Mouse (Mus musculus) embryo, embryonic 9.5 days (tissue): ENCODE measurements at regions not wholly inside any gene's neighbourhood (a gene's known extent, or its start where the extent isn't known, plus 50 kb on each side); places are given as distances from the start of the nearest gene placed in this dataset.

ENCODE experiments used
- DNase-seq: peaks from one replicate; pipeline ENCODE4 v3.0.0-alpha.2; 2017; ENCODE audit errors: extremely low spot score

- DNase-seq: no peak
Observed at GRCm38 (mm10) chr9:46938628-46939027, 59.9 kb upstream of the Gm4791 start.

GRCm38 (mm10) chr9:46925641-46926040, 72.9 kb upstream of the Gm4791 start:
- no peak for DNase-seq

GRCm38 (mm10) chr9:46920081-46920480, 78.5 kb upstream of the Gm4791 start:
- no peak for DNase-seq

GRCm38 (mm10) chr9:46913238-46913637, 85.3 kb upstream of the Gm4791 start:
- no peak for DNase-seq

GRCm38 (mm10) chr9:46909412-46910013, 89.0 kb upstream of the Gm4791 start:
- no peak for DNase-seq

GRCm38 (mm10) chr9:46905081-46905480, 93.5 kb upstream of the Gm4791 start:
- DNase-seq: no peak

GRCm38 (mm10) chr9:46903491-46904220, 94.9 kb upstream of the Gm4791 start:
- no peak for DNase-seq

- no peak for DNase-seq
Observed at GRCm38 (mm10) chr9:46899283-46899682, 99.3 kb upstream of the Gm4791 start.

GRCm38 (mm10) chr9:46898120-46898519, 100.4 kb upstream of the Gm4791 start:
- no peak for DNase-seq

- DNase-seq: no peak
Observed at GRCm38 (mm10) chr9:46891829-46892228, 106.7 kb upstream of the Gm4791 start.

- no peak for DNase-seq
Observed at GRCm38 (mm10) chr9:46889933-46890662, 108.4 kb upstream of the Gm4791 start.

- no peak for DNase-seq
Observed at GRCm38 (mm10) chr9:46871211-46871994, 127.1 kb upstream of the Gm4791 start.

- DNase-seq: no peak
Observed at GRCm38 (mm10) chr9:46863934-46864333, 134.6 kb upstream of the Gm4791 start.

GRCm38 (mm10) chr9:46851753-46852152, 146.8 kb upstream of the Gm4791 start:
- no peak for DNase-seq

GRCm38 (mm10) chr9:46851336-46851735, 147.2 kb upstream of the Gm4791 start:
- DNase-seq: no peak

- no peak for DNase-seq
Observed at GRCm38 (mm10) chr9:46845276-46845675, 153.3 kb upstream of the Gm4791 start.

- DNase-seq: no peak
Observed at GRCm38 (mm10) chr9:46843781-46844180, 154.8 kb upstream of the Gm4791 start.

- DNase-seq: no peak
Observed at GRCm38 (mm10) chr9:46841571-46841970, 157.0 kb upstream of the Gm4791 start.

- DNase-seq: no peak
Observed at GRCm38 (mm10) chr9:46835261-46835660, 163.3 kb upstream of the Gm4791 start.

- no peak for DNase-seq
Observed at GRCm38 (mm10) chr9:46830746-46831560, 167.6 kb upstream of the Gm4791 start.

- DNase-seq: no peak
Observed at GRCm38 (mm10) chr9:46830316-46830715, 168.2 kb upstream of the Gm4791 start.
